Mouse (Mus musculus): ENCODE data around the gene Tbc1d22a. TPM values are rescaled to one million over a fixed set of nuclear protein-coding genes. Genes with fewer than 3 reads are reported as not detected.

Tbc1d22a gene
- total RNA-seq, 2 experiments from 2014 or later, result 23.2 to 24.5 TPM

GRCm38 (mm10) chr15:86506666-86507065 lies 292.4 kb downstream of the Tbc1d22a start:
- DNase-seq (ENCODE audit: low spot score in 2 of 2), result no peak
- intact Hi-C loops (cut with DNase I), result no loop called here

DNA sequence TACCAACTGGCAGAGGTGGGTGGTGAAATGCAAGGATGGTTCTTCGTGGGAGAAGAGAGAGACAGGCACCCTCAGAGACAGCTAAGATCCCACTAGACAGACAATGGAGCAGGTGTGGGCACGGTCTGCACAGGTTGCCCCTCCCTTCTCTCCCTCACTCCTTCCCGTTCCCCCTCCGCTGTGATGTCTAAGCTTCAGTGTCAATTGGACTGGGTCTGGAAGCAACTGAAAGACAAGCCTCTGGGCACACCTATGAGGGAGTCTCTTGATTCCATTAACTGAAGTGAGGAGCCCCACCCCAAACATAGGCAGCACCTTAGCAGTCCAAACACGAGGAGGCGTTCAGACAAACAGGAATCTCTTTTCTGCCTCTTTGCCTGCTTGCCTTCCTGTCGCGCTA lies 293.3 kb downstream of the Tbc1d22a start:
- intact Hi-C loops (cut with DNase I), result no loop called here
- DNase-seq (ENCODE audit: low spot score in 2 of 2), result no peak

DNA sequence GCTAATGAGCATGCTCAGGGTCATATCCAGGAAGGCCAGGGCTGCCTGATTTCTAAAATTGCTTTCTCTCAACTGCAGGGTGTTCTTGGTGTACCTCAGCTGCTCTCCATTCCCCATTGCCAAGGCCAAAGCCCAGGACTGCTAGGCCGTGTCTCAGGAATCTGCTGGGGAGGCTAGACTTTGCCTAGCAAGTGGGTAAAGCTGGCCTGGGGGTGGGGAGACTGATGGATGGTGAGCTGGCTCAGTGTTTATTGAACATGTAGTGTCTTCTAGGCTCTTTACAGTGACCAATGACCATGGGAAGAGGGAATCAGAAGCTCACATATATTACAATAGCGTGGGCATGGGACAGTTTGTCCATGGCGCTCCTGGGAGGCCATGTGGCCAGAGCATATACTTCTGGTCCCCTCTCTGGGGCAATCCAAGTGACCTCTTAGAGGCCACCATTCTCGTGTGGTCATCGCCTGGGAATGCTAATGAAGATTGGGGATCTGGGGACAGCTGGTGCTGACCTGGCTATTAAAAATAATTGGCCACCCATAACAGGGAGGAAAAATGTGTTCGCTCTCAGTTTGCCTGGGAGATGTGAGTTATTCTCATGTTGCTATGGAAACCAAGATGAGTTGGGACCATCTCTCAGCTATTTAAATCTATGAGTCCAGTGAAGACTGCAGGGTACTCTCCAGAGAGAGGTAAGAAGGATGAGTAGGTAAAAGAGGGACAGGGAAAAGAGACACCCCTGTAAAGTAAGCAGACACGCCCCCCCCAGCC lies 294.3 kb downstream of the Tbc1d22a start:
- DNase-seq (ENCODE audit: low spot score in 2 of 2), result no peak
- intact Hi-C loops (cut with DNase I), result no loop called here

DNA sequence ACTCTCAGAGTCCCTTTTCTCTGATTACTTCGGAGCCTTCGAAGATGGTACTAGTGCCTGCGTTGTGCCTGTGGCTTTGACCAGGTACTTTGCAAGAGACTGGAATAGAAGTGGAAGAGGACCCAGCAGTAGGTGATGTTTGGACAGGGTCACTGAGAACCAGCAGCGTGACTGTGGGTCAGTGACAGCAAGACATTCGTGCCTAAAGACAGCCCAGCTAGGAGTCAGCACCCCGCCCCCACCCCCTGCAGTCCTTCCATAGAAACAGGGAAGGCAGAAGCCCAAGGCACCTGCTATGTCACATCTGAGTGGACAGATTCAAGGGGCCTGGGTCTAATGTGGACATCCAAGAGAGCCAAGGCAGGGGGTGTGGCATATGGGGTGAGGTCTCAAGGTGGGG lies 295.3 kb downstream of the Tbc1d22a start:
- DNase-seq (ENCODE audit: low spot score in 2 of 2), result no peak
- intact Hi-C loops (cut with DNase I), result no loop called here

- intact Hi-C loops (cut with DNase I), result no loop called here
Observed at GRCm38 (mm10) chr15:86511181-86511580, 296.9 kb downstream of the Tbc1d22a start.

DNA sequence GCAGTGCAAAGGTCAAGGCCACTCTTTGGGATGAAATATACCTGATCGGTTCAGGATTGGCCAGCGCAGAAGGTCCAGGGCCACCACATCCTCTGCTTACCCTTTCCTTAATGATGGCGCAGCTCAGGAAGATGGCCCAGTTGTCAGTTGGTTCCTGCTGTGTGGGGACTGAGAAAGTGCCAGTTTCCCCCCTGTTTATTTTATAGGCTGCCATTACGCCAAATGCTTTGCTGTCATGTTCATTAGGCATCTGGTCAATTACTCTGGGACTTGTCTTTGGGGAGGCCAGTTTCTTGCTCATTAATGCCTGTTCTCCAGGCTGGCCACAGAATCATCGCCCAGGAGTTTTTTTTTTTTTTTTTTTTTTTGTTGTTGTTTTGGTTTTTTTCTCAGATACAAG lies 299.1 kb downstream of the Tbc1d22a start:
- intact Hi-C loops (cut with DNase I), result no loop called here
- DNase-seq (ENCODE audit: low spot score in 2 of 2), result no peak

More at GRCm38 (mm10) chr15:86511181-86511580, 296.9 kb downstream of the Tbc1d22a start:
- DNase-seq (ENCODE audit: low spot score in 2 of 2), result no peak

DNA sequence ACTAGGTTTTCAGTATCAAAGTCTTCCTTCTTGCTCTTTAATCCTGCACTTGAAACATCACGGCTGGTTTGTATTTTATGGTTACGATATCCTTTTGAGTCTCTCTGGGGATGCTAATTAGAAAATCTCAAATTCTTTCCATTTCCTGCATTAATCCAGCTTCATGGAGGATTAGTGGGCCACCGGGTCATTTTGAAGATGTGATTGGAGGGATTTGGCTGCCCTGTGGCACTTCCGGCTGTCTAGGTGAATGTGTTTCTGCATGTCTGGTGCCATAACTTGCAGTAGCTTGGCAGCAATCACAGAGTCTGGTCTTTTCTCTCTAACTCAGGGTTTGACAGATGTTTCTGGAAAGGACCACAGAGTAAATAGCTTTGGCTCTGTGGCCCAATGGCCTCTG lies 305.9 kb downstream of the Tbc1d22a start:
- intact Hi-C loops (cut with DNase I), result no loop called here
- no peak for DNase-seq (ENCODE audit: low spot score in 2 of 2)

DNA sequence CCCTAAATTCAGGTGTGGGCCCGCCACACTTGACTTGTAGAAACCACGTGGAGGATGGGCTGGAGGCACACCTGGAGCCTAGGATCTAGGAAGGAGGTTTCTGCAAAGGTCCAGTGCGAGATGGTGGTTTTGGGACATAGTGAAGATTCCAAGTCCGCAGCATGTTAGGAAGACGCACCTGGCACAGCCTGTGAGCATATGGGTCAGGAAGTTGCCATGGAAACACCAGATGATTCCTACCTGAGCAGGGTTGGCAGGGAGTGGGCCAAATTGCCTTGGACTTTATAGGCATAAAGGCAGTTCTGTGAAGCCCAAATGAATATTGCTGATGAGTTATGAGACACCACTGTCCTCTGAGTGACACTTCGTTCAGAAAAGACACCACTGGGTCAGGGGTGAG lies 321.1 kb downstream of the Tbc1d22a start:
- DNase-seq (ENCODE audit: low spot score in 2 of 2), result no peak
- intact Hi-C loops (cut with DNase I), result no loop called here

GRCm38 (mm10) chr15:86542371-86542770 lies 328.1 kb downstream of the Tbc1d22a start:
- intact Hi-C loops (cut with DNase I), result no loop called here
- no peak for DNase-seq (ENCODE audit: low spot score in 2 of 2)

- intact Hi-C loops (cut with DNase I), result no loop called here
- DNase-seq (ENCODE audit: low spot score in 2 of 2), result no peak
Observed at GRCm38 (mm10) chr15:86544122-86544795, 330.0 kb downstream of the Tbc1d22a start.

Other genes with a start within 250 kb of the Tbc1d22a start
- 1 to 10 TPM; 2.2 to 3.1 TPM for gene Celsr1, start 180.7 kb upstream of the Tbc1d22a start, total RNA-seq (2021)
- gene Gramd4, start 156.8 kb upstream of the Tbc1d22a start, total RNA-seq (2021), result 10 to 100 TPM; 37.2 to 44.3 TPM
- gene Cerk, start 28.3 kb upstream of the Tbc1d22a start, total RNA-seq (2021), result 10 to 100 TPM; 46.6 to 46.8 TPM